Mouse (Mus musculus) left cerebral cortex, adult 9 months (tissue): ENCODE results near the gene Zbtb44.

Source experiments
- DNase-seq, 2 experiments: peaks; one replicate each; pipeline ENCODE4 v3.0.0; 2022; ENCODE audit warnings: low spot score in 2 of 2

Gene Zbtb44

GRCm38 (mm10) chr9:31108464-31108863 is 78.0 kb downstream of the Zbtb44 start:
- no peak for DNase-seq

- DNase-seq: no peak
These were observed 85.1 kb downstream of the Zbtb44 start for GRCm38 (mm10) chr9:31115586-31115985.

DNA sequence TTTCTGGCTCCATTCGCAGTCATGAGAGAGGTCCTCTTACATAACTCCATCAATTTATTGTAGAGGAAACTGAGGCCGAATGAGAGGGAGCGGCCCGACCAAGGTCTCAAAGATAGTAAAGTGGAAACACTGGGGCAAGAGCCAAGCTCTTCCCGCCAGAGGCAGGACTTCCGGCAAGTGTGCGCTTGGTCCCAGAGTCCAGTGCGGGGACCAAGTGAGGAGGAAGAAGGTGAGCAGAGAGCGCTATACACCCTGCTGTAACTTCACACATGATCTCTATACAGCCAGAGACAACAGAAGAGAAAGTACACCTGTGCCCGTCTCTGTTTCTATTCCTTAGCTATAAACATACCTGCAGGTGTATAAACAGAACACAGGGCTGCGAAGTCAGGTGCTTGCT is 86.6 kb downstream of the Zbtb44 start:
- DNase-seq: no peak

GRCm38 (mm10) chr9:31117488-31117887 is 87.0 kb downstream of the Zbtb44 start:
- no peak for DNase-seq

DNA sequence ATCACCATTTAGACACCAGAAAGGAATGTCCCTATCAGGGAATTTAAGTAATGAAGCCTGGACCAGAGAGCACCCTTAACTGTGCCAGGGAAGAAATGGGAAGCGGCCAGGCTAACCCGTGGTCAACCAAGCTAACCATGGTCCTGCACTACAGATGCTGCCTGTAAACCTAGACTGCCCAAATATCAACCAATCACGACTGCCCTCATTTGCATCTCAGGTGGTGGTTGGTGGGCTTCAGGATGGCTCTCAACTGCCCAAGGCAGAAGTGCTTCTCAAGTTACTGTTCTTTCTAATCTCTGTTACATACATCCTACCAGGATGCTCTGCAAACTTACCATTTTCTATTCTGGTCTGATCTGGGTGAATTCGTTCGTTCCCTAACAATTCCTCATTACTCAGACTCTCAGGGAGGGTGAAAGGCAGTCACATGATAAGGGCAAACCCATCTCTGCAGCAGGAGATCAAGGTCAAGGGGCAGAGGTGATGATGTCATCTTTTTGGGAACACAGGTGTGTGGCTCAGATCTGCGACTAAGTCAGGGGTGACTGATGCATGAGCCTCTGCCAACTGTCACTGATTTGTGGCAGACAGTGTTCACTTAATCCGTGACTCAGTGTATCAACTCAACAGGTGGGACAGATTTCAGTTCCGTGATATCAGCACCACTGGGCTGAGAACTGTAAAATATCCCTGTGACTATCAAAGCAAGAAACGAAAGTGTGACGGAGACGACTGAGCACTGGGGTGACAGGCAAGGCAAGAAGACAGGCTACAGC is 88.3 kb downstream of the Zbtb44 start:
- DNase-seq: no peak

GRCm38 (mm10) chr9:31119405-31119804 is 89.0 kb downstream of the Zbtb44 start:
- no peak for DNase-seq

DNA sequence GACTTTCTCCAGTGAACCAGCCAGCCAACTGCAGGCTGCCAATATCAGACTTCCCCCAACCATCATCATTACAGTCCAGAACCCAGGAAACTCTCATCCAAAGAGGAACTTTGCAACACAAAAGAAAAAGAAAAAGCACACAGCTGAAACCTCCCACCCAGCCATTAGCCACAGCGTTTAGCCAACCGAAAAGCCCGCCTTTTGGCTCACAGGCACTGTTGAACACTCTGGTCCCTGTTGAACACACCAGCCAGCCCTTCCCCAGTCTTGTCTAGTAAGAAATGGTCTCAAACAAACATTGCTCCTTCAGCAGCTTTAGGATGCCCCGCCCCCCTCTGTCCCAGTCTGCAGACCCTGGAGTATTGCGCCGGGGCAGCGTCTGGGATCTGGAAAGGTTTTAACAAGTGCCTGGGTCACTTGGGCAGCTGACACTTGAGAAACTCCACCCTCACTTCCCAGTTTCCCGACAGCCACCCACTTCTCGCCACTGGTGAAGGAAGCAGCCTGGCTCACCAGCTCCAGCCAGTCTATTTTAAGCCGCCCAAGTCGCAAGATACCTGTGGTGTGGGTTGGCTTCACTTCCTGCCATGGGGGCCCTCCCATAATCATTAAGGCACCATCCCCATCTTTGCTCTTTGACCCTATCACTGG is 89.6 kb downstream of the Zbtb44 start:
- DNase-seq: no peak

- DNase-seq: no peak
These were observed 90.1 kb downstream of the Zbtb44 start for GRCm38 (mm10) chr9:31120533-31120915.

DNA sequence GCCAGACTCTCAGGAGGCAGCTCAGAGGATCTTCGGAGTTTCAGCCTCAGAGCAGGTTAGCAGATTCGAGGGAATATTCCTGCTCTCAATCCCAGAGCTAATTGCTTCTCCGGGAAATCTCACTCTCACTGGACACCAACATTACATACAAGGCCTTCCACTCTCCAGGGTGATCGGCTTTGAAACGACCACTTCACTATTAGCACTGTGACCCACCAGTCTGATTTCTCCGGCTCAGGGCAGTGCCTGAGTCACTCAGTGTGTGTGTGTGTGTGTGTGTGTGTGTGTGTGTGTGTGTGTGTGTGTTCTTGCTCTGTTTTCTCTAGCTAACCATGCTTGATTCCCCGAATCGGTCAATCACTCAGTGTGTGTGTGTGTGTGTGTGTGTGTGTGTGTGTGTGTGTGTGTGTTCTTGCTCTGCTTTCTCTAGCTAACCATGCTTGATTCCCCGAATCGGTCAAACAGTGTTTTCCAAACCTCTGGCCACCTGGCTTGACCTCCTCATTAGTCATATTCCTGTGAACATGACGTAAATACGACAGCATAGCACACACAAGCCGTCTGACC is 92.1 kb downstream of the Zbtb44 start:
- no peak for DNase-seq
